ENCODE assay signal across 20 mouse cellular contexts in genomic region chr5:30593360-30593759, GRCm38 (mm10). TPM values are rescaled to one million over a fixed set of nuclear protein-coding genes. Genes with fewer than 3 reads are reported as not detected.
A peak's percentile ranks its signal among the peaks of the same experiment; 100 is the strongest.
DNase-seq lines count a peak whose midpoint lies in the region; ATAC-seq lines count a peak whose summit lies in the region.
"Had no signal": no experiment of that assay in that cellular context is flagged by ENCODE, and none has a peak within 500 bp of the region (broad histone marks: within the 10 kb centered on the region; RNA-seq: fewer than 3 reads in every experiment).

No protein-coding gene starts in this region.

- H3K4me2 ChIP-seq in heart, embryonic 13.5 days: peak overlapping the region; percentile 14
- H3K4me2 ChIP-seq in lung, embryonic 15.5 days: peak overlapping the region; percentile 12; the same call in 1 of the 2 replicates
- H3K4me2 ChIP-seq in neural tube, embryonic 15.5 days: no peak overlapping the region
- H3K4me2 ChIP-seq: hindbrain, embryonic 13.5 days; midbrain, embryonic 15.5 days had no signal

- peak overlapping the region; percentile 69 for H3K9ac ChIP-seq in heart, embryonic 13.5 days
- no peak overlapping the region for H3K9ac ChIP-seq in lung, embryonic 15.5 days
- no peak overlapping the region for H3K9ac ChIP-seq in neural tube, embryonic 15.5 days (replicated peaks)
- H3K9ac ChIP-seq: midbrain, embryonic 15.5 days had no signal

- peaks cover 81% of the 10 kb centered on the region for H3K4me1 ChIP-seq in heart, embryonic 13.5 days
- H3K4me1 ChIP-seq in lung, embryonic 15.5 days: peaks cover 67% of the 10 kb centered on the region
- H3K4me1 ChIP-seq in neural tube, embryonic 15.5 days: peaks cover 68% of the 10 kb centered on the region

- H3K36me3 ChIP-seq in heart, embryonic 13.5 days: no peaks in the 10 kb centered on the region
- no peaks in the 10 kb centered on the region for H3K36me3 ChIP-seq in lung, embryonic 15.5 days
- no peaks in the 10 kb centered on the region for H3K36me3 ChIP-seq in neural tube, embryonic 15.5 days
- H3K36me3 ChIP-seq: forebrain, embryonic 10.5 days; hindbrain, embryonic 13.5 days; midbrain, embryonic 15.5 days had no signal

- H3K27me3 ChIP-seq in heart, embryonic 13.5 days (replicated peaks): peaks cover 25% of the 10 kb centered on the region
- peaks cover 26% of the 10 kb centered on the region for H3K27me3 ChIP-seq in lung, embryonic 15.5 days
- H3K27me3 ChIP-seq in neural tube, embryonic 15.5 days (replicated peaks): peaks cover 20% of the 10 kb centered on the region; the same call in 1 of the 2 replicates

- H3K27ac ChIP-seq in heart, embryonic 13.5 days (replicated peaks): peak overlapping the region; percentile 88
- H3K27ac ChIP-seq in lung, embryonic 15.5 days: peak overlapping the region; percentile 76
- 0 out of 2 replicates have a peak overlapping the region, but pooled peaks have one; percentile 19 for H3K27ac ChIP-seq in neural tube, embryonic 15.5 days (replicated peaks)
- H3K27ac ChIP-seq: forebrain, embryonic 10.5 days; hindbrain, embryonic 13.5 days; midbrain, embryonic 15.5 days had no signal

- no peak overlapping the region for H3K4me3 ChIP-seq in heart, embryonic 13.5 days
- no peak overlapping the region for H3K4me3 ChIP-seq in lung, embryonic 15.5 days
- H3K4me3 ChIP-seq in neural tube, embryonic 15.5 days (replicated peaks): no peak overlapping the region
- H3K4me3 ChIP-seq: forebrain, embryonic 10.5 days; hindbrain, embryonic 13.5 days; midbrain, embryonic 15.5 days had no signal

- peak; percentile 33 for DNase-seq in adrenal gland, postnatal 10 days
- no peak for DNase-seq in adrenal gland, postnatal 25 days
- DNase-seq in heart, postnatal 10 days: no peak
- no peak for DNase-seq in lung, postnatal 36 days
- no peak for DNase-seq in kidney, adult 11 months
- DNase-seq: cerebellum, adult 11 months; gastrocnemius, postnatal 25 days; liver; right cerebral cortex, postnatal 4 days; thymus, adult 2 months had no signal

- WGBS in heart, embryonic 13.5 days: 53% methylated on average over 11 of the region's 11 CpGs
- WGBS in lung, embryonic 15.5 days: 46% methylated on average over 11 of the region's 11 CpGs
- WGBS in neural tube, embryonic 15.5 days: 90% methylated on average over 11 of the region's 11 CpGs

- no peak for ATAC-seq in heart, embryonic 13.5 days (ENCODE audit: extremely low read depth, insufficient number of reproducible peaks, low FRiP score, low TSS enrichment)
- ATAC-seq in lung, embryonic 15.5 days (ENCODE audit: borderline replicate concordance, extremely low read depth, low FRiP score, low TSS enrichment): no peak
- ATAC-seq in neural tube, embryonic 15.5 days (ENCODE audit: low FRiP score): no peak
- ATAC-seq: midbrain, embryonic 15.5 days had no signal

- intact Hi-C loops in heart, postnatal 10 days (cut with DNase I): no loop called here

- no peaks in the 10 kb centered on the region for H3K9me3 ChIP-seq in heart, embryonic 13.5 days
- H3K9me3 ChIP-seq in lung, embryonic 15.5 days: no peaks in the 10 kb centered on the region
- H3K9me3 ChIP-seq in neural tube, embryonic 15.5 days (replicated peaks): no peaks in the 10 kb centered on the region
- H3K9me3 ChIP-seq: forebrain, embryonic 10.5 days; hindbrain, embryonic 13.5 days; midbrain, embryonic 15.5 days had no signal

RNA-seq across cellular contexts. Expression of gene Kcnk3, which starts 5.4 kb away (rescaled TPM):
- total RNA-seq in adrenal gland, postnatal 10 days (2021): 100 to 1,000 TPM; 549 to 558 TPM
- 1,220 and 1,477 TPM in 2 replicates for total RNA-seq in adrenal gland, postnatal 25 days (2021)
- 28.9 and 29.1 TPM in 2 replicates for polyA plus RNA-seq in heart, embryonic 13.5 days (2015; fragmentation: Nextera tagmentation; extraction: Ambion mirVana)
- 100 to 1,000 TPM; 159 to 183 TPM for total RNA-seq in heart, postnatal 10 days (2021)
- polyA plus RNA-seq in lung, embryonic 15.5 days (2015; fragmentation: Nextera tagmentation; extraction: Ambion mirVana): 21.5 and 23.1 TPM in 2 replicates
- 12.5 and 12.9 TPM in 2 replicates for polyA plus RNA-seq in neural tube, embryonic 15.5 days (2015; fragmentation: Nextera tagmentation; extraction: Ambion mirVana)

RNA-seq across cellular contexts. Expression of gene Cib4, which starts 47.7 kb away (rescaled TPM):
- total RNA-seq in adrenal gland, postnatal 10 days (2021): 1 to 10 TPM in 1 of 2 experiments, under 1 TPM in 1; 0.67 to 1.1 TPM
- total RNA-seq in adrenal gland, postnatal 25 days (2021): 2.2 TPM in 2 replicates
- not detected in 2 replicates for polyA plus RNA-seq in heart, embryonic 13.5 days (2015; fragmentation: Nextera tagmentation; extraction: Ambion mirVana)
- not detected for total RNA-seq in heart, postnatal 10 days (2021)
- 0.26 TPM in 1 of 2 replicates, not detected in the other for polyA plus RNA-seq in lung, embryonic 15.5 days (2015; fragmentation: Nextera tagmentation; extraction: Ambion mirVana)
- not detected in 2 replicates for polyA plus RNA-seq in neural tube, embryonic 15.5 days (2015; fragmentation: Nextera tagmentation; extraction: Ambion mirVana)
- total RNA-seq: gastrocnemius, postnatal 25 days; layer of hippocampus, postnatal 10 days; left cerebral cortex, postnatal 25 days had no signal
- polyA plus RNA-seq: embryonic facial prominence, embryonic 14.5 days; forebrain, embryonic 10.5 days; hindbrain, embryonic 13.5 days; kidney, adult 2 months; midbrain, embryonic 15.5 days; thymus, adult 2 months had no signal

RNA-seq across cellular contexts. Expression of gene Slc35f6, which starts 54.4 kb away (rescaled TPM):
- total RNA-seq in adrenal gland, postnatal 10 days (2021): 10 to 100 TPM; 30.4 to 34.6 TPM
- 51.4 and 52.6 TPM in 2 replicates for total RNA-seq in adrenal gland, postnatal 25 days (2021)
- 21.9 and 22.6 TPM in 2 replicates for polyA plus RNA-seq in heart, embryonic 13.5 days (2015; fragmentation: Nextera tagmentation; extraction: Ambion mirVana)
- 10 to 100 TPM; 42.1 to 45.4 TPM for total RNA-seq in heart, postnatal 10 days (2021)
- polyA plus RNA-seq in lung, embryonic 15.5 days (2015; fragmentation: Nextera tagmentation; extraction: Ambion mirVana): 26.1 and 28.6 TPM in 2 replicates
- polyA plus RNA-seq in neural tube, embryonic 15.5 days (2015; fragmentation: Nextera tagmentation; extraction: Ambion mirVana): 31.2 and 32.8 TPM in 2 replicates

Comparison
In these comparisons a context has a peak if more than half of its experiments do, and no peak if none do; other contexts are left out.
1. H3K27ac ChIP-seq: peak in every context shown above with its lines; median percentile 88 in heart, embryonic 13.5 days; 76 in lung, embryonic 15.5 days; 19 in neural tube, embryonic 15.5 days.